Mouse (Mus musculus): ENCODE results near the gene Anks1b. TPM values are rescaled to one million over a fixed set of nuclear protein-coding genes. Genes with fewer than 3 reads are reported as not detected.

Anks1b gene
- polyA plus RNA-seq, 1 experiment, result 1.3 TPM

GRCm38 (mm10) chr10:90864599-90864889 lies 991.2 kb downstream of the Anks1b start:
- H3K27ac ChIP-seq (ENCODE audit: insufficient read depth, low read depth, low read length), result peak overlapping the region; percentile 82
- TF ChIP-seq CTCF (conservative IDR thresholded peaks at IDR 0.05; ENCODE audit: insufficient read depth, insufficient read length, low read depth, low read length) (no peak), POLR2A (IDR thresholded peaks at IDR 0.05; ENCODE audit: low read depth, low read length) (no peak)
- 19% methylated on average over 3 of the region's 3 CpGs for WGBS

DNA sequence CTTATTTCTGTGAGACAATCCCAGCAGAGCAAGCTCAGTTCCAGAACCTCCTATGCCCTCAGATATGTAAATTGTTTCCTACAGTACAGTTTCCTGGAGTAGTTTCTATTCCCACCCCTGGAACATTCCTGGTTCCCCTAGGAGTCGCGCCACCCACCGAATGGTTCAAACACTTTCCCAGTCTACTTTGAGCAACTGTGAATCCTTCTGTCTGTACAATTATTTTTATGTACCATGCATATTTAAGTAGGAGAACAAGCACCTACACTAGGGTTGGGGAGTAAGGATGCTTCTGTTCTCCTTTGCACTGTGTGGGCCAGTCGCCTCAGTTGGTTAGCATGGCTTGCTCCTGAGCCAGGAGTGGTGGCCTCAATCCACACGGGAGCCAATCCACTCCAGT lies 999.9 kb downstream of the Anks1b start:
- no peak for TF ChIP-seq CTCF (conservative IDR thresholded peaks at IDR 0.05; ENCODE audit: insufficient read depth, insufficient read length, low read depth, low read length)
- TF ChIP-seq POLR2A (IDR thresholded peaks at IDR 0.05; ENCODE audit: low read depth, low read length), result no peak
- peaks cover 3% of the 10 kb centered on the region; the same call in 1 of the 2 replicates for H3K4me1 ChIP-seq (ENCODE audit: control insufficient read depth, insufficient read depth, low read length)
- WGBS, result 88% methylated on average over 5 of the region's 5 CpGs
- H3K27me3 ChIP-seq (replicated peaks; ENCODE audit: control insufficient read depth, insufficient read depth, low read length), result no peaks in the 10 kb centered on the region
- no peak overlapping the region for H3K27ac ChIP-seq (ENCODE audit: insufficient read depth, low read depth, low read length)
- no peak overlapping the region for H3K4me3 ChIP-seq (ENCODE audit: insufficient read depth, low read depth, low read length)
- DNase-seq, result no peak
- H3K36me3 ChIP-seq (ENCODE audit: control insufficient read depth, insufficient read depth, low read length), result no peaks in the 10 kb centered on the region

More at GRCm38 (mm10) chr10:90864599-90864889, 991.2 kb downstream of the Anks1b start:
- peaks cover 7% of the 10 kb centered on the region; the same call in 1 of the 2 replicates for H3K4me1 ChIP-seq (ENCODE audit: control insufficient read depth, insufficient read depth, low read length)
- H3K4me3 ChIP-seq (ENCODE audit: insufficient read depth, low read depth, low read length), result no peak overlapping the region
- no peak for DNase-seq
- H3K36me3 ChIP-seq (ENCODE audit: control insufficient read depth, insufficient read depth, low read length), result no peaks in the 10 kb centered on the region
- H3K27me3 ChIP-seq (replicated peaks; ENCODE audit: control insufficient read depth, insufficient read depth, low read length), result no peaks in the 10 kb centered on the region

- no peak for TF ChIP-seq POLR2A (IDR thresholded peaks at IDR 0.05; ENCODE audit: low read depth, low read length)
- no peak for TF ChIP-seq CTCF (conservative IDR thresholded peaks at IDR 0.05; ENCODE audit: insufficient read depth, insufficient read length, low read depth, low read length)
- no peaks in the 10 kb centered on the region for H3K27me3 ChIP-seq (replicated peaks; ENCODE audit: control insufficient read depth, insufficient read depth, low read length)
- no peaks in the 10 kb centered on the region for H3K36me3 ChIP-seq (ENCODE audit: control insufficient read depth, insufficient read depth, low read length)
- H3K4me1 ChIP-seq (ENCODE audit: control insufficient read depth, insufficient read depth, low read length), result peaks cover 3% of the 10 kb centered on the region; the same call in 1 of the 2 replicates
- H3K4me3 ChIP-seq (ENCODE audit: insufficient read depth, low read depth, low read length), result no peak overlapping the region
- peak overlapping the region; percentile 39 for H3K27ac ChIP-seq (ENCODE audit: insufficient read depth, low read depth, low read length)
- 51% methylated on average over 3 of the region's 3 CpGs for WGBS
- DNase-seq, result peak; percentile 56
Measured at GRCm38 (mm10) chr10:90874166-90874565, 1000.9 kb downstream of the Anks1b start.

DNA sequence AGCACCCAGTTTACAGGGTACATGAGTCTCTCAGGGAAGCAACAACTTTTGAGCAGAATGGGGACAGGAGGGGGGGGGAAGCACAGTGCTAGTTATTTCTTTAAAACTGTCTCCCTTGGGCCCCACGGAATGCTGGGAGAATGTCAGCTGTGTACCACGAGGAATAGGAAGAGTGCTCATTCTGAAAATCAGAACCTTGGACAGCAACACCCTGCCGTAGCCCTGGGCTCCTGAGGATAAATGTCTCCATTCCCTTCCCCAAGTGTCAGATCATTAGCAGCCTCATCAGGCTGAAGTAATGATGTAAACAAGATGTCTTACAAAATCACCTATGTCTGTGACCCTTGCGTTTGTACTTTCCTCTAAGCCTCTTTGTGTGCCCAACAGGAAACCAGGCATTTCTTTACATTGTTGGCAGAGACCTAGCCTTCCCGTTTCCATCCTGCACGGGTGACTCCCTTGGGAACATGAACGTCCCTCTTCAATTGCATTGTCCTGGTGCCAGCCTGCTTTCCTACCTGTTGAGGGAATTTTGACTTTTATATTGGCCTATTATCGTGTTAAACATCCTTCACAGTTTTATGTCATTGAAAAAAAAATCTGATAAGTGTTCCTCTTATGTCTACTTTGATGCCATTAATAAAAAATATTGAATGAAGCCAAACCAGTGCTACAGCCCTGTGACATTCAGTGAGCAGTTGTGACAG lies 1007.7 kb downstream of the Anks1b start:
- TF ChIP-seq POLR2A (IDR thresholded peaks at IDR 0.05; ENCODE audit: low read depth, low read length), result no peak
- no peaks in the 10 kb centered on the region for H3K36me3 ChIP-seq (ENCODE audit: control insufficient read depth, insufficient read depth, low read length)
- no peak overlapping the region for H3K27ac ChIP-seq (ENCODE audit: insufficient read depth, low read depth, low read length)
- 35% methylated on average over 8 of the region's 8 CpGs for WGBS
- no peaks in the 10 kb centered on the region for H3K4me1 ChIP-seq (ENCODE audit: control insufficient read depth, insufficient read depth, low read length)
- H3K27me3 ChIP-seq (replicated peaks; ENCODE audit: control insufficient read depth, insufficient read depth, low read length), result no peaks in the 10 kb centered on the region
- DNase-seq, result peak; percentile 2
- no peak overlapping the region for H3K4me3 ChIP-seq (ENCODE audit: insufficient read depth, low read depth, low read length)

DNA sequence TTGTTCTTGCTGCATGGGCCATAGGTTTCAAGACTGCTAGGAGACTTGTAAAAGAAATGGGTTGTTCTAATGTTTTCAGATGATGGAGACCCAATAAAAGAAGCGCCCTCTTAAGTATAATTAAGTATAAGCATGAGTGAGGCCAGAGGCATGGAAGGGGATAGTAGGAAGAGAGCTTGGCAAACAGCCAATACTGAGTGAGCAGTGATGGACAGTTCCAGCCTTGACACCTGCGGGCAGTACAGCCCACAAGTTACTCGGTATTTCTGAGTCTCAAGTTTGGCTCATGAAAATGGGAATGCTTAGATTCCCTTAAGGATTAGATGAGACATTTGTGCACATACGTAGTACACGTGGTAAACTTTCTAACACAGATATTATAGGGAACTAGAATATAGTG lies 1016.3 kb downstream of the Anks1b start:
- WGBS, result 72% methylated on average over 5 of the region's 5 CpGs
- Histone ChIP-seq H3K27ac (ENCODE audit: insufficient read depth, low read depth, low read length) (no peak overlapping the region), H3K36me3 (ENCODE audit: control insufficient read depth, insufficient read depth, low read length) (no peaks in the 10 kb centered on the region), H3K4me3 (ENCODE audit: insufficient read depth, low read depth, low read length) (no peak overlapping the region), H3K4me1 (ENCODE audit: control insufficient read depth, insufficient read depth, low read length) (no peaks in the 10 kb centered on the region), H3K27me3 (replicated peaks; ENCODE audit: control insufficient read depth, insufficient read depth, low read length) (no peaks in the 10 kb centered on the region)
- DNase-seq, result no peak
- TF ChIP-seq POLR2A (IDR thresholded peaks at IDR 0.05; ENCODE audit: low read depth, low read length) (no peak), CTCF (conservative IDR thresholded peaks at IDR 0.05; ENCODE audit: insufficient read depth, insufficient read length, low read depth, low read length) (no peak)

- H3K4me3 ChIP-seq (ENCODE audit: insufficient read depth, low read depth, low read length), result no peak overlapping the region
- H3K27me3 ChIP-seq (replicated peaks; ENCODE audit: control insufficient read depth, insufficient read depth, low read length), result no peaks in the 10 kb centered on the region
- no peaks in the 10 kb centered on the region for H3K36me3 ChIP-seq (ENCODE audit: control insufficient read depth, insufficient read depth, low read length)
- H3K27ac ChIP-seq (ENCODE audit: insufficient read depth, low read depth, low read length), result no peak overlapping the region
- no peaks in the 10 kb centered on the region for H3K4me1 ChIP-seq (ENCODE audit: control insufficient read depth, insufficient read depth, low read length)
- TF ChIP-seq CTCF (conservative IDR thresholded peaks at IDR 0.05; ENCODE audit: insufficient read depth, insufficient read length, low read depth, low read length), result no peak
- TF ChIP-seq POLR2A (IDR thresholded peaks at IDR 0.05; ENCODE audit: low read depth, low read length), result no peak
- no peak for DNase-seq
- WGBS, result 76% methylated on average over 11 of the region's 11 CpGs
Measured at GRCm38 (mm10) chr10:90892728-90893127, 1019.4 kb downstream of the Anks1b start.

GRCm38 (mm10) chr10:90897894-90898293 lies 1024.6 kb downstream of the Anks1b start:
- no peak overlapping the region for H3K4me3 ChIP-seq (ENCODE audit: insufficient read depth, low read depth, low read length)
- no peaks in the 10 kb centered on the region for H3K27me3 ChIP-seq (replicated peaks; ENCODE audit: control insufficient read depth, insufficient read depth, low read length)
- TF ChIP-seq POLR2A (IDR thresholded peaks at IDR 0.05; ENCODE audit: low read depth, low read length) (no peak), CTCF (conservative IDR thresholded peaks at IDR 0.05; ENCODE audit: insufficient read depth, insufficient read length, low read depth, low read length) (no peak)
- no peak for DNase-seq
- no peak overlapping the region for H3K27ac ChIP-seq (ENCODE audit: insufficient read depth, low read depth, low read length)
- no peaks in the 10 kb centered on the region for H3K36me3 ChIP-seq (ENCODE audit: control insufficient read depth, insufficient read depth, low read length)
- WGBS, result 39% methylated on average over 3 of the region's 3 CpGs
- no peaks in the 10 kb centered on the region for H3K4me1 ChIP-seq (ENCODE audit: control insufficient read depth, insufficient read depth, low read length)

Data from kidney, adult 2 months (tissue).